Mouse (Mus musculus) neural tube, embryonic 11.5 days (tissue): ENCODE data around the gene Zfp869. TPM values are rescaled to one million over a fixed set of nuclear protein-coding genes. Genes with fewer than 3 reads are reported as not detected.
"Not testable (repeated sequence)": the region's sequence is repeated elsewhere in the genome, so short reads cannot be mapped to it uniquely, and the experiment has no call there.

ENCODE experiments used
- ATAC-seq: fragments of 200-750 bp; cut with Nextera tagmentation; 2 replicates; pipeline ENCODE4 v1.8.0; 2017; ENCODE audit warnings: moderate number of reproducible peaks, mild to moderate bottlenecking, moderate TSS enrichment, moderate library complexity; ENCODE audit not compliant: insufficient read depth, low FRiP score, low TSS enrichment
- DNase-seq: peaks from one replicate; pipeline ENCODE4 v3.0.0-alpha.2; 2015; ENCODE audit warnings: low spot score
- H3K27ac ChIP-seq: fragments of 300-500 bp; sonication (generic); 2 replicates; pipeline ENCODE4 v1.5.1; 2014; ENCODE audit warnings: low read depth, mild to moderate bottlenecking, low read length
- H3K27me3 ChIP-seq: fragments of 300-500 bp; sonication (generic); 2 replicates; pipeline ENCODE4 v1.6.1; 2014; ENCODE audit warnings: mild to moderate bottlenecking, low read length, mixed read lengths; ENCODE audit not compliant: control insufficient read depth, insufficient read depth
- H3K36me3 ChIP-seq: fragments of 300-500 bp; sonication (generic); 2 replicates; pipeline ENCODE4 v1.6.1; 2014; ENCODE audit warnings: mild to moderate bottlenecking, low read length, moderate library complexity, mixed read lengths; ENCODE audit not compliant: control insufficient read depth, insufficient read depth
- H3K4me1 ChIP-seq: fragments of 300-500 bp; sonication (generic); 2 replicates; pipeline ENCODE4 v1.6.1; 2014; ENCODE audit warnings: low read length, mixed read lengths; ENCODE audit not compliant: control insufficient read depth, insufficient read depth
- H3K4me2 ChIP-seq: fragments of 300-500 bp; sonication (generic); 2 replicates; pipeline ENCODE4 v1.6.1; 2014; ENCODE audit warnings: low read depth, mild to moderate bottlenecking, moderate library complexity
- H3K4me3 ChIP-seq: fragments of 300-500 bp; sonication (generic); 2 replicates; pipeline ENCODE4 v1.5.1; 2014; ENCODE audit warnings: low read depth, low read length
- H3K9ac ChIP-seq: fragments of 300-500 bp; sonication (generic); 2 replicates; pipeline ENCODE4 v1.6.1; 2014; ENCODE audit warnings: mild to moderate bottlenecking, low read length
- H3K9me3 ChIP-seq: fragments of 300-500 bp; sonication (generic); 2 replicates; pipeline ENCODE4 v1.6.1; 2016; ENCODE audit warnings: low read length; ENCODE audit not compliant: control insufficient read depth
- WGBS: fragments of 180-500 bp; shearing (Covaris S2); extraction: QIAGEN DNeasy Blood & Tissue Kit; methylation state at CpG from one replicate; pipeline ENCODE4 v1.1.7; 2014; 5-methylcytosine and 5-hydroxymethylcytosine counted together
- polyA plus RNA-seq: library from polyadenylated mRNA; unstranded; fragments of >200 nt; fragmentation: Nextera tagmentation; extraction: Ambion mirVana; gene quantifications from 2 replicates; pipeline ENCODE4 v1.2.1, GENCODE M21; 2014

Zfp869 gene
- 37.0 and 37.1 TPM in 2 replicates for polyA plus RNA-seq

DNA sequence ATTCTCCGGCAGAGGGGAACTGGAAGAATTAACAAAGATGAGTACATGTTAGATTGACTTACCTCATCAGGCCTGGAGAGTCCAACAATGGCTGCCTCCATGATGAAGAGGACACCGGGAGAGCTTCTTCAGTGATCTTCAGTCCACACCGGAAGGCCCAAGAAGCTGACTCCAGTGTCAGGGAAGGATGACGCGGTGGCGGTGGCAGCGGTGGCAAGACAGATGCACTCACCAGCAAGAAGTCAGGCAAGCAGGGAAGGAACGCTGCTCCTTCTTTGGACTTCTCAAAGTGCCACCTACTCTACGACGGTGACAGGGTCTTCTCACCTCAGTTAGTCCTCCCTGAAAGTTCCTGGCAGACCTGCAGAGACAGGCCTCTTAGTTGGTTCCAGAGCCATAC is at the start of gene Zfp869:
Zfp869 (minus strand) TSS at position 101 of the 400 bp plus-strand sequence.
- H3K9ac ChIP-seq, H3K4me1 ChIP-seq, H3K4me3 ChIP-seq, DNase-seq, H3K27me3 ChIP-seq, ATAC-seq, H3K9me3 ChIP-seq, H3K27ac ChIP-seq, H3K4me2 ChIP-seq: not testable (repeated sequence)
- WGBS = 99% methylated on average over 8 of the region's 10 CpGs
- H3K36me3 ChIP-seq = peaks cover 29% of the 10 kb centered on the region

DNA sequence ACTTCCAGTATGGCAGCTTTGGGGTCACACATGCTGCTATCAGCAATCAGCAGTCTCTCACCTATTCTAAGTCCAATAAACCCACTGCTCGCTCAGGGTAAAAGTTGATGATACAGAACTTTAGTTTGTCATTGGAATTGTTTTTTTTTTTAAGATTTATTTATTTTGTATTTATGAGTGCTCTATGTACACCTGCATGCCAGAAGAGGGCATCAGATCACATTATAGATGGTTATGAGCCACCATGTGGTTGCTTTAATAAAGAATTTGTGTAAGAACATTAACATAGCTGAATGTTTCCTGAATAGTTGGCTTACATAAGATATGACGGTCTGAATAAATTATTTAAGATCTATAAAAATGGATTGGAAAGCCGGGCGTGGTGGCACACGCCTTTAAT is 47.8 kb upstream of the Zfp869 start:
- no peaks in the 10 kb centered on the region for H3K4me1 ChIP-seq
- H3K27ac ChIP-seq = no peak overlapping the region
- WGBS = 97% methylated on average over 5 of the region's 5 CpGs
- no peaks in the 10 kb centered on the region for H3K9me3 ChIP-seq
- peaks cover 6% of the 10 kb centered on the region for H3K36me3 ChIP-seq
- H3K4me3 ChIP-seq = no peak overlapping the region
- DNase-seq (no peak), ATAC-seq (no peak)
- no peak overlapping the region for H3K9ac ChIP-seq
- H3K27me3 ChIP-seq = no peaks in the 10 kb centered on the region
- no peak overlapping the region for H3K4me2 ChIP-seq

DNA sequence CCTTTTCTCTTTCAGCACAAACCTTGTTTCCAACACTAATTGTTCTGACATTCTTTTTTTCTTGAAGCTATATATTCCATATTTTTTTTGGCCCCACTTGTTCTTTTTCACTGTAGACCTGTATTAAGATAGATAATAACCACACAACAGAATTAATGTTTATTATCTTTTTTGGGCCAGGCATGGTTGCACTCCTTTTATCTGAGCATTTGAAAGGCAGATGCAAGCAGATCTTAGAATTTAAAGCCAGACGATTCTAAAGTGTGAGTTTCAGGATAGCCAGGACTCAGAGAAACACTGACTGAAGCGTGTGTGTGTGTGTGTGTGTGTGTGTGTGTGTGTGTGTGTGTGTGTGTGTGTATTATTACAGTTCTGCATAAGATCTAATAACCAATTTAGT is 41.9 kb upstream of the Zfp869 start:
- ATAC-seq (no peak), DNase-seq (no peak)
- H3K27me3 ChIP-seq = no peaks in the 10 kb centered on the region
- H3K9me3 ChIP-seq = no peaks in the 10 kb centered on the region
- 89% methylated on average over 2 of the region's 2 CpGs for WGBS
- H3K4me2 ChIP-seq = no peak overlapping the region
- H3K4me1 ChIP-seq = peaks cover 3% of the 10 kb centered on the region
- no peaks in the 10 kb centered on the region; the same call in 1 of the 2 replicates for H3K36me3 ChIP-seq
- H3K9ac ChIP-seq = no peak overlapping the region
- no peak overlapping the region for H3K4me3 ChIP-seq
- H3K27ac ChIP-seq = no peak overlapping the region

DNA sequence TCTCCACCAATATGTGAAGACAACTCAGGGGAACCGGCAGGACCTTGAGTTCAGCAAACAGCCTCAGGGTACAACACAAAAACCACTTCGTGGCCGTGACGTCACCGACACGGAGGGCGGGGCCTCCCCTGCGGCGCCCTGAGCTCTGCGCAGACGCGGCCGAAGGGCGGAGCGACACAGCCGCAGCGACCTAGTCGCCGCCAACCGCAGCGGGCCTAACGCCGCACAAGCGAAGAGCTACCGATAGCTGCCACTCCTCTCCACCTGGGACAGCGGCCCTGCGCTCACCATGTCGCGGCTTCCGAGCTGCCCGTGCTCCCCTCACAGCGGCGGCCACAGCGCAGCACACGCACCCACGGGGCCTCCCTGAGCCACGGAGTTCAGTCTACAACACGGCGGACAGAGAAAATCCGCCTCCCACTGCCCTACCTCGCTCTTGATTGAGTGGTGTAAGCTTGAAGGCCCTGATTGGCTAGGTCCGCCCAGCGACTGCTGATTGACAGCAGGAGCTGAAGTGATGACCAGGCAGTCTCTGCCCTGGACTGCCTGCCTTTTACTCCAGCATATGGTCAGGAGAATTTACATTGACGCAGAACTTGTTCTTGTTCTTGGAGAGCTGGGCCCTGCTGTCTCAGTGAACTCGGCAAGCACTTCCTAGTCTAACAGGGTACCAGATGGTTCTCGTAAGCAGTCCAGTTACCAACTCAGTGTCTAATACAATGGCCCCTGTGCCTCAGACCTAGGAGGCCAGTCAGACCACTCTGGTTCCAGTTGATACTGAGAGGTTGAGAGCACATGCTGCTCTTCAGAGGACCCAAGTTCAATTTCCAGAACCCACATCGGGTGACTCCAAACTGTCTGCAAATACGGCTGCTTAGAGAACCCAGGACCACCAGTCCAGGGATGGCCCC is 39.3 kb upstream of the Zfp869 start, which contains the start of gene Zfp963:
Zfp963 (minus strand) TSS at position 427 of the 911 bp plus-strand sequence.
- H3K36me3 ChIP-seq = no peaks in the 10 kb centered on the region
- H3K27me3 ChIP-seq = no peaks in the 10 kb centered on the region
- H3K27ac ChIP-seq = peak within 1 kb of the TSS; percentile 97
- ATAC-seq = peak; percentile 98
- H3K9ac ChIP-seq = peak within 1 kb of the TSS; percentile 92
- DNase-seq = peak; percentile 96
- H3K4me3 ChIP-seq = peak within 1 kb of the TSS; percentile 63
- no peaks in the 10 kb centered on the region for H3K9me3 ChIP-seq
- WGBS = 3% methylated on average over 48 of the region's 48 CpGs
- H3K4me1 ChIP-seq = peaks cover 3% of the 10 kb centered on the region
- peak within 1 kb of the TSS; percentile 33 for H3K4me2 ChIP-seq

DNA sequence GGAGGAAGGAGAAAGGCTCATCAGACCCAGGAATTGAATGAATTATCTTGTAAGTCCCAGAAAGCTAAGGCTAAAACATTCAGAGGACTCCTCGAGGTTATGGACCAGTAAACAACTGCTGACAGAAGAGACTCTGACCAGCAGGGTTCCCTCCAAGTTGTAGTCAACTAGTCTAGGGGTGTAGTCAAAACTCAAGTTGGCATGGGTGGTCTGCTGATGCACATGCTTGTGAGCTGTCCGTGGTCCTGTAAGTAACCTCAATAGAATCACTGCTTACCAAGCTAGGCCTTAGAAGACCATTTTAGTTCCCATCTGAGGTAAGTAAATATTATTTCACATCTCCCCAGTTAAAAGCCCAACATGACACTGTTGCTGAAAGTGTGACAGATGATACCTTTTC is 30.7 kb upstream of the Zfp869 start:
- ATAC-seq (no peak), DNase-seq (no peak)
- no peaks in the 10 kb centered on the region for H3K9me3 ChIP-seq
- H3K4me3 ChIP-seq = no peak overlapping the region
- H3K36me3 ChIP-seq = no peaks in the 10 kb centered on the region; the same call in 1 of the 2 replicates
- H3K9ac ChIP-seq = no peak overlapping the region
- no peak overlapping the region for H3K4me2 ChIP-seq
- H3K27ac ChIP-seq = no peak overlapping the region
- H3K4me1 ChIP-seq = no peaks in the 10 kb centered on the region
- 89% methylated on average over 2 of the region's 2 CpGs for WGBS
- H3K27me3 ChIP-seq = no peaks in the 10 kb centered on the region

DNA sequence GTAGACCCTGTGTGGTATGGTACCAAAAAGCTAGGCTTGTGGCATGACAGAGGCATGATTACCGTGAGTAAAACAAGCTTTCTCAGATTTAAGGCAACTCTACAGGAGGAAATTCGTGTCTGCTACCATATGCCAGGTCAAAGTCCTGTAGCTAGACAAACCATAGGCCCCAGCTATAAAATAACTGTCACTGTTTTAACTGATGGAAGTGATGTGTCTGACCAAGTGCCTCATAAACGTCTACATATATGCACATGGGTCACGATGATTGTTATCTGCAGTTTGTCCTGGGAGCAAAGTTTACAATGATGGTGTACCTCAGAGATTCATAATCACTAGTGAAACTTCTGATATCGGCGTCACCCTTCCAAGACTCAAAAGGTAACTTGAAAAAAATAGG is 30.2 kb upstream of the Zfp869 start:
- DNase-seq (no peak), ATAC-seq (no peak)
- 86% methylated on average over 6 of the region's 6 CpGs for WGBS

DNA sequence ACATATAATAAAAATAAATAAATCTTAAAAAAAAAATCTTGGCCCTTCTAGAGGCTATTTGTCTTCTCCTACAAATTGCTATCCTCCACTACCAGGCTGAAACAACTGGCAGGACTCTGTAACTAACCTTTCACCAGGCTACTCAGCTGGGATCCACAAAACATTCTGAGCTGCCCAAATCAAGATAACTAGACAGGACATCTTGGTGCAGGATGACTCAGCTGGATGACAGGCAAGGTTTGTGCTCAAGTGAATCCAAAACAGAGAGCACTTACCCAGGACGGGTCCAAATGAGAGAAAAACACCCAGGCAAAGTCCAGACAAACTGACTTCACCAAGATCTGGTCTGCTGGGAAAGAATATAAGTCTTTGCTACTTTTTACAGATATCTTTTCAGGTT is 25.0 kb upstream of the Zfp869 start:
- Histone ChIP-seq H3K27ac (no peak overlapping the region), H3K9me3 (no peaks in the 10 kb centered on the region), H3K4me2 (no peak overlapping the region), H3K4me3 (no peak overlapping the region), H3K27me3 (no peaks in the 10 kb centered on the region), H3K9ac (no peak overlapping the region), H3K36me3 (no peaks in the 10 kb centered on the region), H3K4me1 (no peaks in the 10 kb centered on the region)
- DNase-seq = no peak
- WGBS = 81% methylated on average over 1 of the region's 1 CpGs
- no peak for ATAC-seq

More for the DNA sequence above, 30.2 kb upstream of the Zfp869 start:
- no peak overlapping the region for H3K4me3 ChIP-seq
- H3K9ac ChIP-seq = no peak overlapping the region
- no peak overlapping the region for H3K27ac ChIP-seq
- H3K9me3 ChIP-seq = no peaks in the 10 kb centered on the region
- H3K4me2 ChIP-seq = no peak overlapping the region
- H3K36me3 ChIP-seq = no peaks in the 10 kb centered on the region; the same call in 1 of the 2 replicates
- H3K27me3 ChIP-seq = no peaks in the 10 kb centered on the region
- no peaks in the 10 kb centered on the region for H3K4me1 ChIP-seq

DNA sequence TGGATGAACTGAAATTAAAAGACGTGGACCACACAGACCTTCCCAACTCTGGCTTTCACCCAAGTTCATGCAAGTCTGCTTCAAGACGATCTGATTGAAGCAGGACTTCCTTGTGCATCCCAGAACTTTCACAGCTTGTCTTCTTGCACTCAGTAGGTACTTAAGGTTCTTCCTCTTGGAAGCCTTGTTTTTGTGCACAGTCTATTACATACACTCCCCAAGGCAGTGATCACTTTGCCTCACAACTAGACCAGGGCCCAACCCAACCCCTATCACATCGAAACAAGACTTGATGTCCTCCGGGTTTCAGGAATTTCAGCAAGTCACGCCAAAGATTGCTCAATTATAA is 6.7 kb upstream of the Zfp869 start:
- no peak overlapping the region for H3K27ac ChIP-seq
- H3K4me3 ChIP-seq = peak overlapping the region; percentile 82
- DNase-seq = no peak
- H3K9me3 ChIP-seq = no peaks in the 10 kb centered on the region
- H3K9ac ChIP-seq = 0 out of 2 replicates have a peak overlapping the region, but pooled peaks have one; percentile 4
- WGBS = 50% methylated on average over 5 of the region's 5 CpGs
- H3K4me2 ChIP-seq = peak overlapping the region; percentile 48
- peaks cover 5% of the 10 kb centered on the region; the same call in 1 of the 2 replicates for H3K4me1 ChIP-seq
- H3K36me3 ChIP-seq = no peaks in the 10 kb centered on the region
- ATAC-seq = peak; percentile 16
- H3K27me3 ChIP-seq = no peaks in the 10 kb centered on the region
